11 mouse cellular contexts compared by ENCODE assay signal in the genomic region with DNA sequence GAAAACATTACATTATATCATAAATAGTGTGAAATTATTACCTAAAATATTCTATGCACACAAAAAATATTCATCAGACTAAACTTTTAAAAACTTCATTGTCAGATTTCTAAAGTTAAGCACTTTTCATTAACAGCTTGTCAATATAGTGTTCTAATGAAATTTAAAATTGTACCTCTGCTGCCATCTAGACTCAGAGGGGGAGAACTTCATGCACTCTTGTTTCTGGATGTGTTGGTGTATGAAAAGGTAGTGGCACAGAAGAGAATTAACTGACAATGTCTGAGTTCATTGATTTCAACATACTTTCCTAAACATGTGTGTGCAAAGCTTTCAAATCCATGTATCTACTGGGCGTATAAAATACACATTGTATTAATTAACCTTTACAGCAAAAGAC.
DNase-seq lines count a peak whose midpoint lies in the region; ATAC-seq and TF ChIP-seq lines count a peak whose summit lies in the region.
"Had no signal": no experiment of that assay in that cellular context is flagged by ENCODE, and none has a peak within 500 bp of the region (broad histone marks: within the 10 kb centered on the region; RNA-seq: fewer than 3 reads in every experiment).

No protein-coding gene starts in this region.

- H3K4me3 ChIP-seq in hindbrain, embryonic 14.5 days (replicated peaks; ENCODE audit: low read length): no peak overlapping the region
- no peak overlapping the region for H3K4me3 ChIP-seq in hindbrain, embryonic 12.5 days
- H3K4me3 ChIP-seq in forebrain, embryonic 13.5 days: no peak overlapping the region
- H3K4me3 ChIP-seq in stomach, postnatal 0 days (ENCODE audit: low read depth, low read length): no peak overlapping the region
- H3K4me3 ChIP-seq: limb, embryonic 15.5 days; myocyte had no signal

- 0 out of 2 replicates have a peak, but pooled peaks have one; percentile 51 for ATAC-seq in hindbrain, embryonic 14.5 days (ENCODE audit: low FRiP score)
- no peak for ATAC-seq in hindbrain, embryonic 12.5 days (ENCODE audit: low FRiP score)
- peak; percentile 80 for ATAC-seq in forebrain, embryonic 13.5 days
- no peak for ATAC-seq in stomach, postnatal 0 days (ENCODE audit: low FRiP score, low TSS enrichment)
- no peak for ATAC-seq in activated CD4-positive, CD25-positive, alpha-beta regulatory T cell, adult 4 months

- H3K36me3 ChIP-seq in hindbrain, embryonic 14.5 days (replicated peaks; ENCODE audit: control insufficient read depth, insufficient read depth): no peaks in the 10 kb centered on the region
- no peaks in the 10 kb centered on the region for H3K36me3 ChIP-seq in hindbrain, embryonic 12.5 days
- H3K36me3 ChIP-seq in forebrain, embryonic 13.5 days (ENCODE audit: poor library complexity, severe bottlenecking): no peaks in the 10 kb centered on the region
- H3K36me3 ChIP-seq in stomach, postnatal 0 days (ENCODE audit: control insufficient read depth, insufficient read depth, low read length): no peaks in the 10 kb centered on the region
- H3K36me3 ChIP-seq: limb, embryonic 15.5 days had no signal

- no peak overlapping the region for H3K27ac ChIP-seq in hindbrain, embryonic 14.5 days
- no peak overlapping the region for H3K27ac ChIP-seq in hindbrain, embryonic 12.5 days
- H3K27ac ChIP-seq in forebrain, embryonic 13.5 days: no peak overlapping the region
- H3K27ac ChIP-seq in stomach, postnatal 0 days (replicated peaks): no peak overlapping the region
- H3K27ac ChIP-seq: limb, embryonic 15.5 days had no signal

- no peaks in the 10 kb centered on the region for H3K4me1 ChIP-seq in hindbrain, embryonic 14.5 days (replicated peaks; ENCODE audit: control insufficient read depth, insufficient read depth, low read length)
- H3K4me1 ChIP-seq in hindbrain, embryonic 12.5 days: no peaks in the 10 kb centered on the region
- H3K4me1 ChIP-seq in forebrain, embryonic 13.5 days: no peaks in the 10 kb centered on the region
- no peaks in the 10 kb centered on the region for H3K4me1 ChIP-seq in stomach, postnatal 0 days (replicated peaks; ENCODE audit: control insufficient read depth, insufficient read depth)
- H3K4me1 ChIP-seq: limb, embryonic 15.5 days had no signal

- DNase-seq in hindbrain, embryonic 14.5 days (ENCODE audit: low spot score): peak; percentile 77
- peak; percentile 6 for DNase-seq in right cerebral cortex, adult 18-20 months
- DNase-seq in right cerebral cortex, postnatal 14 days: no peak
- DNase-seq in stomach, postnatal 0 days (ENCODE audit: low spot score): no peak
- DNase-seq in adrenal gland, postnatal 10 days: no peak
- DNase-seq: heart, postnatal 4 days had no signal

- no peaks in the 10 kb centered on the region for H3K27me3 ChIP-seq in hindbrain, embryonic 14.5 days (ENCODE audit: control insufficient read depth, insufficient read depth, low read length)
- no peaks in the 10 kb centered on the region for H3K27me3 ChIP-seq in hindbrain, embryonic 12.5 days
- H3K27me3 ChIP-seq in forebrain, embryonic 13.5 days: no peaks in the 10 kb centered on the region
- no peaks in the 10 kb centered on the region for H3K27me3 ChIP-seq in stomach, postnatal 0 days (ENCODE audit: control insufficient read depth, insufficient read depth, low read length)
- H3K27me3 ChIP-seq: limb, embryonic 15.5 days had no signal

- no peaks in the 10 kb centered on the region for H3K9me3 ChIP-seq in hindbrain, embryonic 14.5 days (ENCODE audit: control insufficient read depth, low read length)
- H3K9me3 ChIP-seq in hindbrain, embryonic 12.5 days (replicated peaks): no peaks in the 10 kb centered on the region
- no peaks in the 10 kb centered on the region for H3K9me3 ChIP-seq in forebrain, embryonic 13.5 days (replicated peaks)
- no peaks in the 10 kb centered on the region for H3K9me3 ChIP-seq in stomach, postnatal 0 days (ENCODE audit: control insufficient read depth, low read length)
- H3K9me3 ChIP-seq: limb, embryonic 15.5 days had no signal

- WGBS in hindbrain, embryonic 14.5 days: 72% methylated on average over 1 of the region's 1 CpGs
- WGBS in hindbrain, embryonic 12.5 days: 59% methylated on average over 1 of the region's 1 CpGs
- WGBS in forebrain, embryonic 13.5 days: 70% methylated on average over 1 of the region's 1 CpGs
- 55% methylated on average over 1 of the region's 1 CpGs for WGBS in stomach, postnatal 0 days

- peak; percentile 75 for TF ChIP-seq CTCF in stomach, postnatal 0 days (IDR thresholded peaks at IDR 0.05; ENCODE audit: low read depth)

- no peak overlapping the region for H3K9ac ChIP-seq in hindbrain, embryonic 14.5 days
- H3K9ac ChIP-seq in hindbrain, embryonic 12.5 days: no peak overlapping the region
- no peak overlapping the region for H3K9ac ChIP-seq in forebrain, embryonic 13.5 days
- H3K9ac ChIP-seq in stomach, postnatal 0 days (ENCODE audit: low read length): no peak overlapping the region
- H3K9ac ChIP-seq: limb, embryonic 15.5 days had no signal

- no peak for TF ChIP-seq EP300 in stomach, postnatal 0 days (optimal IDR thresholded peaks at IDR 0.05)

- no peak overlapping the region for H3K4me2 ChIP-seq in hindbrain, embryonic 14.5 days (replicated peaks)
- H3K4me2 ChIP-seq in hindbrain, embryonic 12.5 days (replicated peaks): no peak overlapping the region
- H3K4me2 ChIP-seq in forebrain, embryonic 13.5 days: no peak overlapping the region
- H3K4me2 ChIP-seq in stomach, postnatal 0 days (replicated peaks; ENCODE audit: low read depth): no peak overlapping the region
- H3K4me2 ChIP-seq: limb, embryonic 15.5 days had no signal

Comparison
In these comparisons a context has a peak if more than half of its experiments do, and no peak if none do; other contexts are left out.
1. ATAC-seq: peak in hindbrain, embryonic 14.5 days (single experiment) and forebrain, embryonic 13.5 days (single experiment); none in hindbrain, embryonic 12.5 days (single experiment), stomach, postnatal 0 days (single experiment) and activated CD4-positive, CD25-positive, alpha-beta regulatory T cell, adult 4 months (single experiment).
2. DNase-seq: peak in hindbrain, embryonic 14.5 days (single experiment) and right cerebral cortex, adult 18-20 months (single experiment); none in right cerebral cortex, postnatal 14 days (single experiment), stomach, postnatal 0 days (single experiment) and adrenal gland, postnatal 10 days (single experiment).